ENCODE assay signal across 1 mouse cellular context in genomic region chr2:25193330-25193770, GRCm38 (mm10).
TF ChIP-seq lines count a peak whose summit lies in the region.

No protein-coding gene starts in this region.

TF ChIP-seq in myocyte, 11 proteins besides CTCF, POLR2A, EP300 and RAD21:
- TF ChIP-seq TCF12 (IDR thresholded peaks at IDR 0.05; ENCODE audit: insufficient read depth, poor library complexity, severe bottlenecking) (no peak), POLR2AphosphoS2 (IDR thresholded peaks at IDR 0.05; ENCODE audit: insufficient read length, low read depth) (peak; percentile 40), MAX (IDR thresholded peaks at IDR 0.05; ENCODE audit: low read depth) (no peak)
